Mouse (Mus musculus) cerebellum, postnatal 36 days (tissue): ENCODE data around the gene Rabgef1.

Source experiments
- DNase-seq, 2 experiments: peaks; one replicate each; pipeline ENCODE4 v3.0.0; 2021 to 2022; ENCODE audit warnings: mixed read lengths in 2 of 2

Rabgef1 gene

DNA sequence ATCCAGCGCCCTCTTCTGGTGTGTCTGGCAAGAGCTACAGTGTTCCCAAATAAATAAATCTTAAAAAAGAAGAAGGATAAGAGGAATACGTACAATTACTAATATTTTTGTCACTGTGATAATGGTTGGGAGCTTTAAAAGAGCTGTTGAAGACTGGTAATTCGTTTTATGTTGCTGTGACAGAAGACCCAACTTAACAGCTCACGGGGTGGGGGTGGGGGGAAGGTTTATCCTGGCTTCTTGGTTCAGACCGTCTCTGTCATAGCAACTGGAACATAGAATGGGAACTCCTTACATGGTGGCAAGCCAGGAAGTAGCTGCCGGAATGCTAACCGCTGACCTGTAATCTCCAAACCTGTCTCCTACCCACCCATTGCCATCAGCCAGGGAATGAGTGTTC is 45.2 kb downstream of the Rabgef1 start, which contains the start of gene Tmem248:
Tmem248 (plus strand) TSS at position 301 of the 400 bp plus-strand sequence.
- no peak for DNase-seq

DNA sequence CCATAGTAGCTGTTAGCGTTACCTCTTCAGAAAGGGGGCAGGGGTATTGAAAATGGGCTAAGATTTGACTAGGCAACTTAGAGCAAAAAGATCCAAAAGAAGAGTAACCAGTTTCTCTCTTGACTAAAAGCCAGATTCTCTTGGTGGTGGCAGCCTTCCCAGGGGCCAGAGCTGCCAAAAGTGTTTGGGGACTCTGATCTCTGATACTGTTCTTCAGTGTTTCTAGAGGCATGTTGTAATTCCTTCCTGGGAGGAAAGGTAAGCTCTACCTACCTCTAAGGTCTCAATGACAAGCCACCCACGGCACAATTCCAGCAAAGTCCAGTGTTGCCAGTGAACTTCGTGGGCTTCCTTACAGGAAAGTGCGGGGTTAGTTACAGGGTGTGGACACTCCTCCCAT is 45.8 kb downstream of the Rabgef1 start:
- DNase-seq, result no peak

DNA sequence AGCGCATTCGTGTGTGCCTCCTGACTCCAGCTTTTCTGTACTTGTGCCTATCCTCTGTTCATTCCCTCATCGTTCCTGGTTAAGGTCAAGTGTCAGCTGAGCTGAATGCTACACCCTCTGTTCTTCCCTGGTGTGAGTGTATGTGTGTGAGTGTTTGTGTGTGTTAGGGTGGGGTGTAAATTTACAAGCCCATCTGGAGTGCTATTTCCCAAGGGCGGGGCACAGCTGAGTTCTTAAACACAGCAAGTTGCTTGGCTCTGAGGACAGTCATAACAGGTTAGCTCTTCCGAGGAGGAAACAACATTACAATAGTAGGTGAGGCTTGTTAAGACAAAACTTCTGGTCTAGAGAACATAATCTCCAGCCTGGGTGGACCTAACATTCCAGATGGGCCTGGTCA is 46.7 kb downstream of the Rabgef1 start:
- no peak for DNase-seq

DNA sequence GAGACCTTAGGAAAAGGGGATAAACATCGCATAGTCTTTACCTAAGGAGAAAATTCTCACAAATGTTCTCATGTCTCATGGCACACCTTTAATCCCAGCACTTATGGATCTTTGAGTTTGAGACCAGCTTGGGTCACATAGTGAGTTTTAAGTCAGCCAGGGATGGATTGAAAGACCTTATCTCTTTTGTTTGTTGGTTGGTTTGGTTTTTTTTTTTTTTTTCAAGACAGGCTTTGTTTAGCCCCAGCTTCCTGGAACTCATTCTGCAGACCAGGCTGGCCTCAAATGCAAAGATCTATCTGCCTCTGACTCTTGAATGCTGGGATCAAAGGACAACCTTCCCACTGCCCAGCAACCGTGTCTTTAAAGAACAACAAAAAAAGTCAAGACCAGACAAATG is 49.7 kb downstream of the Rabgef1 start:
- no peak for DNase-seq

DNA sequence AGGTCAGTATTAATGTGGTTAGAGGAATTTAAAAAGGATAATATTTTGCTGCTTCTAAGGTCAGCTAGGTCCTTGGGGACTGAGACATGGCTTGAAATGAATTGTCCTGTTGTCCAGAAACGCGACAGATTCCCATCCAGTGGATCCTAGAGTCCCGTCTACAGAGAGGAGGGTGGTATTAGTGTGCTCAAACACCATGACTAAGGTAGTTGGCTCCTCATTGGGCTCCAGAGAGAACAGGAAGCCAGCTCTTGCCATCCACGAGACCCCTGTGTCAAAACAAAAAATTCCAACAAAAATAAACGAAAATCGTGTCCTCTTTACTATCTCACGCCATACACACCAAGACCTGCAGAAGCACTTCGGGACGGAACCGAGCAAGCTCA is 50.2 kb downstream of the Rabgef1 start:
- DNase-seq, result no peak

DNA sequence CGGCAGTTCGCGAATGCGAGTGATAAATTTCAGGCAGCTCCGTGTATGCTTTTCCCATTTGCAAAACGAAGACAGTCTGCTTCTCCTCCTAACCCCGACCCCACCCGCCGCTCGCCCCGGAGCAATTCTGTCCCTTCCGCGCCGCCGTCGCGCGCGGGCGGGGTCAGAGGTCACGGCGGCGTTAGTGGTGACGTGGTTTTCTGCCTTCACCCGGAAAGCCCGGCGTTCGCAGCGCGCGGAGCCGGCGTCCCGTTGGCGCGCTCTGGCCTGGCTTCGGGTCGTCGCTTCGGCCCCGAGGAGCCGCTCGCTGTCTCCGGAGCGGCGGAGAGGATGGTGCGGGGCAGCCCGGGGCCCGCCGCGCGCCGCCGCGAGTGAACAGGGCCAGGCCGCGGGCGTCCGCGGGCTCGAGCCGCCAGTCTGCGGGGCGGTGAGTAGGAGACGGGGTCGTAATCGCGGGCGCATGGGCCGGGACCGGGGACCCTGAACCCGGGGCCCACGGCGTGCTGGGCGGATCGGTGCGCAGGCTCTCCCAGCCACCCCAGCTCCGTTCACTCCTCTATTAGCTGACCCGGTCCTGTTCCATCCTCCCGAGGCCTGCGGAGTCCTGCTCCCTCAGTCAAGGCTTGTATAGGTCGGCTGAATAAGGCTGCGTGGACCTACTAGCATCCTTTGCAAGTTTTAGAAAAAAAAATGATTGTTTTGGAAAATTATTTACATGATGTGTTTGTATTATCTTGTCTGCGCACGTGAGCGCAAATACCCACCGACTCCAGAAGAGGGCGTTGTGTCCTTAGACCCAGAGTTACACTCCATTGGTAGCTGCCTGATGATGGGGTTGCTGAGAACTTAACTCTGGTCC is 50.8 kb downstream of the Rabgef1 start:
- peak; percentile 96 to 97 for DNase-seq

DNA sequence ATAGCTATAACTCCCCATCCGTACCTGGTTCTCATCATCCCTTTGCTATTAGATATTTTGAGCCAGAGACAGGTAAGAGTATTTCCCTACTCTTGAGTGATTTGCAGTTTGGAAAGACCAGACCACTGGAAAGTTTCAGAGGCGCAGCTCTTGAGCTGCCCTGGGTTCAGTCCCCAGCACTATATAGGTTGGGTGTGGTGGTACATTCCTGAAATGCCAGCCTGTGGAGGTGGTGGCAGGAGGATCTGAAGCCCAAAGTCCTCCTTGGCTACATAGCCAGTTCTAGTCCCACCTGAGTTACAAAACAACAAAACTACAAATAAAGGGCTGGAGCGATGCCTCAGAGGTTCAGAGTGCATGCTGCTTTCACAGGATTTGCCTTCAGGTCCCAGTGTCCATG is 55.2 kb downstream of the Rabgef1 start:
- DNase-seq, result no peak

DNA sequence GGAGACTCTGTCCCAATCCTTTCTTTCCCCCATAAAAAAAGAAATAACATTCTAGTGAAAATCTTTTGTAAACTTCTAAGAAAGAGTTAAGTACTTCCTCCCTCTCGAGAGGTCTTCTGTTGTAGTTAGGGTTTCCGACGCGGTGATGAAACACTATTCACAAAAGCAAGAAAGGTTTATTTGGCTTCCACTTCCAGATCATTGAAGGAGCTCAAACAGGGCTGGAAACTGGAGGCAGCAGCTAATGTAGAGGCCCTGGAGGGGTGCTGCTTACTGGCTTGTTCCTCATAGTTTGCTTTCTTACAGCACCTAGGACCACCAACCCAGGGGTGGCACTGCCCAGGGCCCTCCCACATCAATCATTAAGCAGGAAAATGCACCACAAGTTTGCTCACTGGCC is 56.5 kb downstream of the Rabgef1 start:
- DNase-seq, result no peak

DNA sequence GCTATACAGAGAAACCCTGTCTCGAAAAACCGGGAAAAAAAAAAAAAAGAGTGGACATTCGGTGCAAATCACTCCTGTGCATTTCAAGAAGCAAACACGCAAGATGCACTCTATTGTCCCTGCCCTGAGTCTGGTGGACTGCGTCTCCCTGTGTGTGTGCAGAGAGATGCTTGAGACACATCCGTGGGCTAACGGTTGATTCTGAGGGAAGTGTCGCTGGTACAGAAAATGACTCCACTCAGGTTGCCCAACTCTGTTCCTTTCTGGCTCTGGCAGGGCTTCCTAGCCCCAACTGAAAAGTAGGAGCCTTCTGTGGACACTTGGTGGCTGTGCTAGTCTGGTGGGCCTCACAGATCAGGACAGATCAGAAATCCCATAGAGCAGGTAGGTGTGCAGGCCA is 64.7 kb downstream of the Rabgef1 start:
- no peak for DNase-seq

DNA sequence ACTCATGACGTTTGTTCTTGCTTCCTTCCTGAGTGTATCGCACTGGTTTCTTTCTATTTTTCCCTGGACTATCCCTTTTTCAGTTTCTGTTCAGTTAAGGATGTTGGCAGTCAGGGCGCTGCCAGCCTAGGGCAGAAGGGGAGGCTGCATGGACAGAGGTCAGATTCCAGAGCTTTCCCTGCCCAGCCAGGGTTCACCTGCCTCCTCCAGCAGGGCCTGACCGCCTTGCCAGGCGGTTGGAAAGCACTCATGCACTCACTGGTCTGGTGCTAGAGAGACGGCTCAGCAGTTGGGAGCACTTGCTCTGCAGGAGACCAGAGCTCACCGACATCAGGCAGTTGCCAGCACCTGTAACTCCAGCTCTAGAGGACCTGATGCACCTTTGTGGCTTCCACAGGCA is 67.6 kb downstream of the Rabgef1 start:
- DNase-seq, result no peak

DNA sequence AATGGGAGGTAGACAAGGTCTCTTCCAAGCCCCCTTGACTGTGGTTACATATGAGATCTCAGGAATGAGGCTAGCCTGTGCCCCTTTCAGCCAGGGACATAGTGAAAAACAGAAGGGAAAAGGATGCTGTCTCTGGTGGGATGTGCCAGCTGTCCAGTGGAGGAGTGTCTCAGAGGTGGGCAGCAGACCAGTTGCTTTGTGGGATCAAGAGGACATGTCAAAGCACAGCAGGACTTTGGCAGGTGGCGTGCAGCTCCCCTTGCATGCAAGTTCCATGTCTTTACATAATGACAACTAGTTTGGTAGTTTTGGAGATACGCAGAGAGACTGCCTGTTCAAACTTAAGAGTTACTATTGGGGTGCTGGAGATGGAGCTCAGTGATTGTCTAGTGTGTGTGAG is 68.3 kb downstream of the Rabgef1 start:
- DNase-seq, result no peak

DNA sequence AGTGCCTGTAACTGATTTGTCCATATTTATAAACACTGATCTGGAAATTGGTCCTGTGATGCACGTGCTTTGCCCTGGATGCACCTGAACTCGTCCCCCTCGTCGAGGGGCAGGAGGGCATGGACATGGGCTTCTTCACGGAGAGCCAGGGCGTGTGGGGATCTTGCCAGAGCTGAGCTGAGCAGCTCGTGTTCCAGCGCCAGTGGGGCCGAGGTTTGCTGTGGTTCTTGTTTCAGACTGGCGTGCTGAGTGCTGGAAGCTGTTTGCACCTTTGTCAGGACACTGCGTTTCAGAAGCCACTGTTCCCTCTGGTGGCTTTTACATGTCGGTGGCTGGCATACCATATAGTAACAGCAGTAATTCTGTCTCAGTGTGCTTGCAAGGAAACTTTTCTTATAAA is 69.8 kb downstream of the Rabgef1 start:
- DNase-seq, result no peak

DNA sequence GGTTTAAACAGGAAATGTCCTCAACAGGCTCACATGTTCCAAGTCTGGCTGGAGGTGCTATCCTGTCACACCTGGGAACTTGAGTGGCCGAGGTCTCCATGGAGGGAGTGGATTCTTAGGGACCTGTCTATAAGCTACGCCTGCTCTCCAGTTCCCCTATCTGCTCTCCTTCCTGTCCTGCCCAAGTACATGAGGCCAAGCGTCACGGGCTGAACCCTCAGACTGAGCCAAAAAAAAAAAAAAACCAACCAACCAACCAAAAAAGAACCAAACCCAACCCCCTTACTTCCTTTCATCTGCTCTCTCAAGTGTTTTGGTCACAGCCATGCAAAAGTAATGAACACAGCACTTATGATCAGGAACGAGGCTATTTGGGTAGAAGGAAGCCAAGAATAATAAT is 76.2 kb downstream of the Rabgef1 start:
- no peak for DNase-seq

DNA sequence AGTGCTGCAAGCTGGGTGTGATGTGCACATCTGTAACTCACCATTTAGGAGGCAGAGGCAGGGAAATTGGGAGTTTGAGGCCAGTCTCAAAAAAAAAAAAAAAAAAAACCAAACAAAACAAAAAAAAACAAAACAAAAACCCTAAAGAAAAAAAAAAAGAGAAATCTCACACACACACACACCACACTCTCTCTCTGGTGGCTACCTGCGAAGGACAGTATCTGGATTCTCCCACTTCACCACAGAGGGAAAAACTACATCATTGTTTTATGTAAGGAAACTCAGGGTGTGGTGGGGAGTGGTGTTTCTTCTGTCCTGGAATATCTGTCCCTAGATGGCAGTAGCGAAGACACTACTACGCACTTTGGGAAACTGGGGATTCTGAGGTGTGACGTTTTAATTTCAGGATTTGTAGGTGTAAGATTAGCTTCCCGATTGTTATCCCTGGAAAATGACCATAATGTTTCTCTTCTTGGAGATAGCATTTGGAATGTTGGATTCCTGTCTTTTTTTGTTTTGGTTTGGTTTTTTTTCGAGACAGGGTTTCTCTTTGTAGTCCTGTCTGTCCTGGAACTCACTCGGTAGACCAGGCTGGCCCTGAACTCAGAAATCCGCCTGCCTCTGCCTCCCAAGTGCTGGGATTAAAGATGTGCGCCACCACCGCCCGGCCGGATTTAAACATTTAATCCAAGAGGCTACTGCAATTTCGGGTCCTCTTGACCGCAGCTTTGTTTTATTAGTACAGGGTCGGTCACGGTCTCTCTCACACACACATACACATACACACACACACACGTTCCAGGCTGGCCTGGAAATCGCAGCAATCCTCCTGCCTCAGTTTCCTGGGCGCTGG is 82.8 kb downstream of the Rabgef1 start:
- peak in 1 of 2 experiments; percentile 21 for DNase-seq

DNA sequence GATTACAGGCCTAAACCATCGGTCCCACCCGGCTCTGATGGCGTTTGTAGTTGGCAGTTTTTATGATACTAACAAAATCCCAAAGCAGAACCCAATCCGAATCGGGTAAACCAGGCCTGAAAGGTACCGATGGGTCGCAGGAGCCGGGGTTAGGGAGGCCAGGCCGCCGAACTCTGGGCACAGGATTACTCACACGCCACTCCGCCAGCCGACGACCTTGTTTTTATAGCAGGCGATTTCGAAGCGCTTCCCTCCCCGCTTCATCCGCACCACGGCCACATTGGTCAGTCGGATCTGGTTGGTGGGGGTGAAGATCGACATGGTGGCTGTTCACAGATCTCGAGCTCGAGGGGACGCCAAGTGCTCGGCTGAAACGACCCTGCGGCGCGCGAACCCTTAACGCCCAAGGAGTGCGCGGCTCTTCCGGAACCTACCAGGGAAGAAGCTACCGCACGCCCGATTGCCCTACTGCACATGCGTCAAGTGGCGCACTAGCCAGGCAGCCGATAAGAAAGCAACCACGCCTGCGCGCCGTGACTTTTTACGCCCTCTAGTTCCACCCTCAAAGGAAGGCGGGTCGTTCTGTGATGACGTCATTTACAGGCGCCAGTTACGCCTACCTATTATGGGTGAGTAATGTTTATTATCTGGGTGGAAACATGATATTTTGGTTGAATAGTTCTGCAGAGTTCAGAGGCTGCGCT is 83.6 kb downstream of the Rabgef1 start, which contains the start of the genes Sbds and Tyw1:
Sbds (minus strand) TSS at position 514 of the 704 bp plus-strand sequence.
Tyw1 (plus strand) TSS at position 603 of the 704 bp plus-strand sequence.
- DNase-seq, result peak; percentile 96 to 98

DNA sequence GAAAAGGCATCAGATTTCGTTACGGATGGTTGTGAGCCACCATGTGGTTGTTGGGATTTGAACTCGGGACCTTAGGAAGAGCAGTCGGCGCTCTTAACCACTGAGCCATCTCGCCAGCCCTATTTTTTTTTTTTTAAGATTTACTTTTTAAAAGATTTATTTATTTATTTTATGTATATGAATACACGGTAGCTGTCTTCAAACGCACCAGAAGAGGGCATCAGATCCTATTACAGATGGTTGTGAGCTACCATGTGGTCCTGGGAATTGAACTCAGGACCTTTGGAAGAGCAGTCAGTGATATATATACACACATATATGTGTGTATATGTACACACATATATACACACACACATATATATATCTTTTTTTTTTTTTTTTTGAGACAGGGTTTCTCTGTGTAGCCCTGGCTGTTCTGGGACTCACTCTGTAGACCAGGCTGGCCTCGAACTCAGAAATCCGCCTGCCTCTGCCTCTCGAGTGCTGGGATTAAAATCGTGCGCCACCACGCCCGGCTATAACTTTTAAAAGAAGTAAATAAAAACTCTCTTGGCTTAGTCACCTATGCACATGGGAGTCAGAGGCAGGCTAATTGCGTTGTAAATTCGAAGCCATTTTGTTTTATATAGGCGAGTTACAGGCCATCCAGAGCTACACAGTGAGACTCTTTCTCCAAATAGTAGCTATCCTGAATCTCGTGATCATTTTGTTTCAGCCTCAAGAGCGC is 84.4 kb downstream of the Rabgef1 start:
- DNase-seq, result peak in 1 of 2 experiments; percentile 26

DNA sequence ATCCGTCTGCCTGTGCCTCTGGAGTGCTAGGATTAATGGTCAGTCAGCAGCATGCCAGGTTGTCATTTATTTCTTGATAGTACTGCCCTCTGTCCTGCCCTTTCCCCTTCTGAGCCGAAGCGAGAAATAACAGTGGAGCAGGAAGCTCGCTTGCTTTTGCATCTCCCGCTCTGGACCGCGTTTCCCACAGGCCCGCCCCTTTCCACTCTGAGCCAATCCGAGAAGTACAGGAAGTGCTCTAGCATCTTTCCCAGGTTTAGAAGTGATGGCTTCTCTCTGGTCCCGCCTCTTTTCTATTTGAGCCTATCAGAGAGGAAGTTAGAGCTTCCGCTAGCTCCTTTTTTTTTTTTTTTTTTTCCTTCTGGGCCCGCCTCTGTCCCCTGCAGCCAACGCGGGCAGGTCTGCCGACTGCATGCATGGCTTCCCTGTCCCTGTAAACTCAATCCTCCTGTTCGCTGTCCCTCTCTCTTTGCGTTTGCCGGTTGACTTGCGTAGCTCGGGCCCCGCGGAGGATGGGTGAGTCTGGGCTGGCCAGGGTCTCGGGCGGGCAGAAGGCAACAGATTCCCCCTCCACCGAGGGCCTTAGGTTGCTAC is 85.2 kb downstream of the Rabgef1 start:
- DNase-seq, result peak; percentile 91 to 93

DNA sequence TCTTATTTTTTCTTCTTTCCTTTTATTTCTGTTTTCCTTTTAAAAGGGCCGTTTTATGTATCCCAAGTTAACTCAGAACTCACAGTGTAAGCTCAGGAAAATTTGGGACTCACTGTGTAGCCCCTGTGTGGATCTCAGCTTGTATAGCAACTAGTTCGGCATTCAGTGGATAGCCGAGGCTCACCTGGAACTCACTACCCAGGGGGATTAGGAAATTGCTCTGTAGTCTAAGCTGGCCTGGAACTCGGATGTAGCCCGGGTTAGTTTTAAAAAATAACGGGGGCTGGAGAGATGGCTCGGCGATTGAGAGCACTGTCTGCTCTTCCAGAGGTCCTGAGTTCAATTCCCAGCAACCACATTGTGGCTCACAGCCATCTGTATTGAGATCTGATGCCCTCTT is 85.7 kb downstream of the Rabgef1 start:
- no peak for DNase-seq

DNA sequence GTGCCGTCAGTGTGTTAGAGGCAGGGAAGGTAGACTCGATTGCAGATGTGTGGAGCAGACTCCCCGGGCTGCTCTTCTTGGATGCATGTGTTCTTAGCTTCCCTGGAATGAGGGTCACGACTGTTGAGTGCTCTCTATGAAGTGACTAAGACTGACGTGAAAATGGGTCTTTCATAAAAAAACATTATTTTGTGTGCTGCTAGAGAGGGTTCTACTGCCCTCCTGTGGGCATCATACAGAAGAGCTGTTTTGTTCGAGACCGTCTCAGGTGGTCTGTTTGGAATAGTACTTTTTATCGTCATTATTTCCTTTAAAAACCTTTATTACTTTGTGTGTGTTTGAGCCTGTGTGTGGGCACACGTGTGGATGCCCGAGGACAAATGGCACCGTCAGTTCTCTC is 91.9 kb downstream of the Rabgef1 start:
- DNase-seq, result no peak
